Mouse (Mus musculus) right cerebral cortex, postnatal 36 days (tissue): ENCODE measurements around the gene Psmc1.

Experiments used
- DNase-seq, 2 experiments: peaks; one replicate each; pipeline ENCODE4 v3.0.0; 2022; ENCODE audit warnings: low spot score in 2 of 2, mixed read lengths in 1 of 2

Gene Psmc1

GRCm38 (mm10) chr12:100124913-100125798, 15.2 kb downstream of the Psmc1 start:
- no peak for DNase-seq

GRCm38 (mm10) chr12:100126968-100127865, 17.3 kb downstream of the Psmc1 start:
- no peak for DNase-seq

- DNase-seq, result peak in 1 of 2 experiments; percentile 70
Observed at GRCm38 (mm10) chr12:100127866-100128480, 18.0 kb downstream of the Psmc1 start.

GRCm38 (mm10) chr12:100128522-100128921, 18.6 kb downstream of the Psmc1 start:
- no peak for DNase-seq

GRCm38 (mm10) chr12:100128961-100129360, 19.0 kb downstream of the Psmc1 start:
- no peak for DNase-seq

GRCm38 (mm10) chr12:100131167-100131566, 21.2 kb downstream of the Psmc1 start:
- no peak for DNase-seq

- no peak for DNase-seq
Observed at GRCm38 (mm10) chr12:100131655-100132054, 21.7 kb downstream of the Psmc1 start.

GRCm38 (mm10) chr12:100134395-100134936, 24.5 kb downstream of the Psmc1 start:
- DNase-seq, result no peak

GRCm38 (mm10) chr12:100135117-100135516, 25.2 kb downstream of the Psmc1 start:
- DNase-seq, result no peak

- DNase-seq, result no peak
Observed at GRCm38 (mm10) chr12:100142848-100143523, 33.0 kb downstream of the Psmc1 start.

- no peak for DNase-seq
Observed at GRCm38 (mm10) chr12:100143737-100144136, 33.8 kb downstream of the Psmc1 start.

GRCm38 (mm10) chr12:100144269-100144668, 34.3 kb downstream of the Psmc1 start:
- no peak for DNase-seq

GRCm38 (mm10) chr12:100152466-100152865, 42.5 kb downstream of the Psmc1 start:
- DNase-seq, result peak in 1 of 2 experiments; percentile 50

GRCm38 (mm10) chr12:100159261-100159975, 49.5 kb downstream of the Psmc1 start, which contains the start of gene Nrde2:
TSS of gene Nrde2 (minus strand) at chr12:100159653.
- DNase-seq, result peak; percentile 85 to 92

GRCm38 (mm10) chr12:100164991-100165500, 55.1 kb downstream of the Psmc1 start:
- no peak for DNase-seq

GRCm38 (mm10) chr12:100166177-100166576, 56.2 kb downstream of the Psmc1 start:
- DNase-seq, result peak; percentile 52 to 60

GRCm38 (mm10) chr12:100166939-100167338, 57.0 kb downstream of the Psmc1 start:
- DNase-seq, result peak in 1 of 2 experiments; percentile 19

GRCm38 (mm10) chr12:100167502-100167901, 57.5 kb downstream of the Psmc1 start:
- no peak for DNase-seq

GRCm38 (mm10) chr12:100167931-100168871, 58.2 kb downstream of the Psmc1 start:
- no peak for DNase-seq
